Mouse (Mus musculus): ENCODE measurements at regions not wholly inside any gene's neighbourhood (a gene's known extent, or its start where the extent isn't known, plus 50 kb on each side); places are given as distances from the start of the nearest gene placed in this dataset.

DNA sequence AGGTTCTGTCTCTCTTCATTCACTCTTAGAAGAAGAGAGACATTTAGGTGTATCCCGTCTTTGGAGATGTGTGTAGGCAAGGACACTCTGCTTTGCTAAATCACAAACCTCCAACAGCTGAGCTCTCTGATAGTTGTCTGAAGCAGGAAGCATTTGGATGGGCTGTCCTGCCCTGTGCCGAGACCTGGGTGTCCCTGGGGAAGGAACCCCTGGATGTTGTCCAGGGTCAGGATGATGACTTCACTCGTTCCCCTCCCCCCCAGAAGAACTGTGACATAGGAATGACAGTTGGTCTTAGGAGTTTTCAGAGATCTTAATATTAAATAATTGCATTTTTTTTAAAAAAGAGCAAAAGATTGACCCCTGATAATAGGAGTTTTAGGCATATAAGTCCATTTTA lies 197.9 kb upstream of the Arid1b start:
- Histone ChIP-seq H3K4me3 (replicated peaks; ENCODE audit: extremely low read depth, low read depth, low read length) (no peak overlapping the region), H3K4me1 (ENCODE audit: control insufficient read depth, insufficient read depth, low read length) (no peaks in the 10 kb centered on the region)
- WGBS = 57% methylated on average over 3 of the region's 3 CpGs
- DNase-seq = no peak
- no peak for TF ChIP-seq CTCF (IDR thresholded peaks at IDR 0.05; ENCODE audit: insufficient read depth, low read length)
- no peak for TF ChIP-seq POLR2A (IDR thresholded peaks at IDR 0.05; ENCODE audit: borderline replicate concordance, extremely low read depth, low read depth, low read length)

DNA sequence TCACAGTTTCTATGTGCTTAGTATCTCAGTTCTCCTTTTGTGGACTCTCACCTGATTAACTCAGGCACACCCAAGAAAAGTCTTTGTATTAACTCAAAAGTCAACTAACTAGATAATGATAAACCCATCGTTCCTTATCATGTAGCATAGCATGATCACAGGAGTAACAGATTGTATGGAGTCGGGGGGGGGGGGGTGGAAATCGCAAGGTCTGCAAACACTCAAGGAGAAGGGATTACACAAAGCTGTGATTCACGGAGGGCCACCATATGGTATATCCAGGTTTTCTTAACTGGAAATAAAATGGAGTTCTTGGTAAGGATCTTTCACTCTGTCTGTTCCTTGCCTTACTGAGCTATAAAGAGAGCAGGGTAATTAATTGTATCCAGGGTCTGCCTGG lies 190.1 kb upstream of the Arid1b start:
- DNase-seq = no peak
- 70% methylated on average over 4 of the region's 4 CpGs for WGBS
- TF ChIP-seq CTCF (IDR thresholded peaks at IDR 0.05; ENCODE audit: insufficient read depth, low read length) (no peak), POLR2A (IDR thresholded peaks at IDR 0.05; ENCODE audit: borderline replicate concordance, extremely low read depth, low read depth, low read length) (no peak)
- Histone ChIP-seq H3K4me1 (ENCODE audit: control insufficient read depth, insufficient read depth, low read length) (no peaks in the 10 kb centered on the region), H3K4me3 (replicated peaks; ENCODE audit: extremely low read depth, low read depth, low read length) (no peak overlapping the region)

DNA sequence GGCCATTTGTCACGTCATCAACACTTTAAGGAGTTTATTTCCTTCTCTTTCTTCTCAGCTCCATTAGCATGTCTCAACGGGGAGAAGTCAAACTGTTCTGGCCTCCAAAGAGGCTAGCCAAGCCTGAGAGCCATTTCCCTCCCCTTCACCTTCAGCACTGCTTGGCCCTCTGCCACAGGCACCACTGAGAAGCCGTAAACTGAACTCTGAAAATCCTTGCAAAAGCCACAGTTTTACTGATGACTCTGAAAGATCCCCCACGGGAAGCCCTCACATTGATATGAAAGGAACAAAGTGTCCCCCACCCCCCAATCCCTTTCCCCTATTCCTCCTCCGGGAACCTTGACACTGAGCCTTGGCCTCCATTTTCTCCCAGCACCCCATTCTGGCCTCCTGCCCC lies 188.1 kb upstream of the Arid1b start:
- WGBS = 34% methylated on average over 5 of the region's 5 CpGs
- Histone ChIP-seq H3K4me3 (replicated peaks; ENCODE audit: extremely low read depth, low read depth, low read length) (no peak overlapping the region), H3K4me1 (ENCODE audit: control insufficient read depth, insufficient read depth, low read length) (no peaks in the 10 kb centered on the region)
- DNase-seq = no peak
- no peak for TF ChIP-seq POLR2A (IDR thresholded peaks at IDR 0.05; ENCODE audit: borderline replicate concordance, extremely low read depth, low read depth, low read length)
- no peak for TF ChIP-seq CTCF (IDR thresholded peaks at IDR 0.05; ENCODE audit: insufficient read depth, low read length)

DNA sequence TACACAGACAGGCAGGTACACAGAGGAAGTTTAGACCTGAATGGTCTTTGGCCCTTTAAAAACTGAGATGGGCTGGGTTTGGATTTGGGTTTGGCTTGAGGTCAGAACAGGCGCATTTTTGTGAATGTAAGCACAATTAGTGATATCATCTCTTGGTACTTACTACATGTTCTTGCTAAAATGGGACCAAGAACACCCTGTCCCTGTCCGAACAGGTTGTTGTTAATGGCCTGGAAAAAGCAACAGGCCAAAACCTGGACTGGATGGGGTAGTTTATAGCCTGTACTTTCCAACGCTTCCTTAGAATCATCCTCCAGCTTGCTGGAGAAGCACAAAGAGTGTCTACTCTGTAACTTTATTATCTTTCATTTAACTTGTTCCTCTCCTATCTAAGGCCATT lies 185.2 kb upstream of the Arid1b start:
- no peak for DNase-seq
- TF ChIP-seq CTCF (IDR thresholded peaks at IDR 0.05; ENCODE audit: insufficient read depth, low read length) (no peak), POLR2A (IDR thresholded peaks at IDR 0.05; ENCODE audit: borderline replicate concordance, extremely low read depth, low read depth, low read length) (no peak)
- Histone ChIP-seq H3K4me1 (ENCODE audit: control insufficient read depth, insufficient read depth, low read length) (no peaks in the 10 kb centered on the region), H3K4me3 (replicated peaks; ENCODE audit: extremely low read depth, low read depth, low read length) (no peak overlapping the region)
- 72% methylated on average over 3 of the region's 3 CpGs for WGBS

DNA sequence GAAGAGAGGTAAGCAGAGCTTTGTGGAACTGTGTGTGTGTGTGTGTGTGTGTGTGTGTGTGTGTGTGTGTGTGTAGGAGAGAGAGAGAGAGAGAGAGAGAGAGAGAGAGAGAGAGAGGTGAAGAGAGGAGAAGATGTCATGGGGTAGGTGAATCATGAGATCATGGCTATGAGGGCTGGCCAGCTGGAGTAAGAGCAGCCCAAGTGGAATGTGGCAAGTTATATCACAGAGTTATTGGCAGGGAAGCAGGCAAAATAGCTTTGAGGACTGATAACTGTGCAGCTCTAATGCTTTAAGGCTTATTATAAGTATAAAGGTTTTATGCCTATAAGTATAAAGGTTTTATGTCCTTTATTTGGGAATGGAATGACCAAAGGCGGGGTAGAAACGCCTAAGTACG lies 180.9 kb upstream of the Arid1b start:
- Histone ChIP-seq H3K4me3 (replicated peaks; ENCODE audit: extremely low read depth, low read depth, low read length) (no peak overlapping the region), H3K4me1 (ENCODE audit: control insufficient read depth, insufficient read depth, low read length) (no peaks in the 10 kb centered on the region)
- DNase-seq = no peak
- TF ChIP-seq POLR2A (IDR thresholded peaks at IDR 0.05; ENCODE audit: borderline replicate concordance, extremely low read depth, low read depth, low read length) (no peak), CTCF (IDR thresholded peaks at IDR 0.05; ENCODE audit: insufficient read depth, low read length) (no peak)
- WGBS = 75% methylated on average over 3 of the region's 3 CpGs

DNA sequence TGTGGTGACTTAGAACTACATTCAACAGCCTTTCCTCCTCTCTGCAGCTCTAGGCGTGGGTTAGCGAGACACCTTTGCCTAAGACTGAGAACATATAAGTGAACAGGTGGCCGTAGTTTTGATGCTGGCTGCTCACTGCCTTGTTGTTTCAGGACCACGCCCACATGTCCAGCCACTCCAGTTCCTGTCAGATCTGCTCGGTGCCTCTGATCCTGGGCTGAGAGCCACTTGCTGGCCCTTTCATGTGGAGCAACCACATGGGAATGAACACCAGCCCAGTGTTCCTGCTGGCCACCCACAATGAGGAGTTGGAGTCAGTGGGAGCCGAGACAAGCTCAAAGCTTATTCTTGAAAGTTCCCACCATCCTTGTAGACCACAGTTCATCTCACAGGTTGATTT lies 180.5 kb upstream of the Arid1b start:
- 55% methylated on average over 6 of the region's 6 CpGs for WGBS
- DNase-seq = no peak
- TF ChIP-seq POLR2A (IDR thresholded peaks at IDR 0.05; ENCODE audit: borderline replicate concordance, extremely low read depth, low read depth, low read length) (no peak), CTCF (IDR thresholded peaks at IDR 0.05; ENCODE audit: insufficient read depth, low read length) (no peak)

DNA sequence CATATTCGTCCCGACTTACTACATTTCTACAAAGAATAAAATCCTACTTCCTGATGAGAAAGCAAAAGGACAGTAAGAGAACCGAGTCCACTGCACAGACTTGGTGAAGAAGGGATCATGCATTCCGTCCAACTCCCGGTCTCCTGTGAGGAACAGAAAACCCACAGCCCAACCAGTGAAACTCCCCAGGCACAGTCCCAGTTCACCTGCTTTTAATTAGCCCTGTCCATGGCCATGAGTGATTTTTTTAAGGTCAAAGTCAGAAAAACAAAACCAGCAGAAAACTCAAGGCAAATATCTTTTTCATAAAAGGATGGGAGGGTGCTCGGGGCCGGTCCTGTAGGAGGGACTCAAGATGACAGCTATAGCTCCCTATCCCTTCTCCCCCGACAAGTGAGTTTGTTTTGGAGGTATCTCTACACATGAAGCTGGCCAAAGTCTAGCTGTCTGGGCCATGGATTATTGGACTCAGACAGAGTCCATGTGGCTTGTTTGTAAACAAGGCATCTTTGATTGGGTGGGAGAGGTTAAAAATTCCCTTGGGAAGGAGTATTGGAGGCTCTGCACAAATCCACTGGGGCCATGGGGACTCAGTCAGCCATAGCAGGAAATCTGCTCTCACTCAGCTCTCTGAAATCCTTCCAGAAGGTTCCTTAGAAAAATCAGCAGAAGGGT lies 168.8 kb upstream of the Arid1b start:
- H3K4me1 ChIP-seq (ENCODE audit: control insufficient read depth, insufficient read depth, low read length) = no peaks in the 10 kb centered on the region
- TF ChIP-seq POLR2A (IDR thresholded peaks at IDR 0.05; ENCODE audit: borderline replicate concordance, extremely low read depth, low read depth, low read length) = no peak
- TF ChIP-seq CTCF (IDR thresholded peaks at IDR 0.05; ENCODE audit: insufficient read depth, low read length) = no peak
- no peak overlapping the region for H3K4me3 ChIP-seq (replicated peaks; ENCODE audit: extremely low read depth, low read depth, low read length)
- no peak for DNase-seq
- WGBS = 70% methylated on average over 8 of the region's 8 CpGs

More for the DNA sequence above, 180.5 kb upstream of the Arid1b start:
- H3K4me3 ChIP-seq (replicated peaks; ENCODE audit: extremely low read depth, low read depth, low read length) = no peak overlapping the region
- no peaks in the 10 kb centered on the region for H3K4me1 ChIP-seq (ENCODE audit: control insufficient read depth, insufficient read depth, low read length)

DNA sequence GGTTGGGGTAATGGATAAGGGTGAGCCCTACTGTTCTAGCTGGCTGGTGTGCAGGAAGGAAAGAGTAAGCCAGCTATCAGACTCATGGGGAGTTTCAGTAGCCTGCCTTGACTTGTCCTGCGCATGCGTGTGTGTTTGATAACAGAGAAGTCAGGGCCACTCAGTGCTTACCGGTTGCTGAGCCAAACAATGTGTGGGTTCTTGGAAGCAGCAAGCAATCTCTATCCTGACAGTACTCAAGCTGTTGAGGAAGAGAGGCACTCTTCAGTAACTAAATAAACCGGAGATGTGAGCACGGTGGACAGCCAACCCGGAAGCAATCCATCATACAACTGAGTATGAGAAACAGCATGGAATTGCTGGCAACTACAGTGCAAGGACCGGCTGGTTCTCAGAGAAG lies 160.1 kb upstream of the Arid1b start:
- peak; percentile 9 for DNase-seq
- Histone ChIP-seq H3K4me1 (ENCODE audit: control insufficient read depth, insufficient read depth, low read length) (no peaks in the 10 kb centered on the region), H3K4me3 (replicated peaks; ENCODE audit: extremely low read depth, low read depth, low read length) (no peak overlapping the region)
- no peak for TF ChIP-seq POLR2A (IDR thresholded peaks at IDR 0.05; ENCODE audit: borderline replicate concordance, extremely low read depth, low read depth, low read length)
- TF ChIP-seq CTCF (IDR thresholded peaks at IDR 0.05; ENCODE audit: insufficient read depth, low read length) = no peak
- 42% methylated on average over 7 of the region's 7 CpGs for WGBS

DNA sequence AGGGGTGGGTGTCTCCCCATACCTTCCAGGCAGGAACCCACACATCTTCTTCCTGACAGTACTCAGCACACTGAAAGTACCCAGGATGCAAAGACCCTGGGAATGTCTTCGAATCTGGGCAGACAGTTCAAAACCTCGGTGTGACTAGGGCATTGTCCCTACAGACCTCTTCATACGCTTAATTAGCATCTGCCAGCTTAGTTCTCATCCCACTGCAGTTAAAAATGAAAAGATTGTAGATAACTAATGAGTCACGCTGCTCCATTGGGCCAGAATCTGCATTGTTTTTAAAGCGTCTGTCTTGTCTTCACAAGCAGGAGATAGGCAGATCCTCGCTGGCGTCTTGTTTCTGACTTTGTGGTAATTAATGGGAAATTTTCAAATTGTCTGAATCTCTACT lies 159.6 kb upstream of the Arid1b start:
- TF ChIP-seq CTCF (IDR thresholded peaks at IDR 0.05; ENCODE audit: insufficient read depth, low read length) (no peak), POLR2A (IDR thresholded peaks at IDR 0.05; ENCODE audit: borderline replicate concordance, extremely low read depth, low read depth, low read length) (no peak)
- no peaks in the 10 kb centered on the region for H3K4me1 ChIP-seq (ENCODE audit: control insufficient read depth, insufficient read depth, low read length)
- DNase-seq = no peak
- H3K4me3 ChIP-seq (replicated peaks; ENCODE audit: extremely low read depth, low read depth, low read length) = no peak overlapping the region
- 70% methylated on average over 7 of the region's 7 CpGs for WGBS

DNA sequence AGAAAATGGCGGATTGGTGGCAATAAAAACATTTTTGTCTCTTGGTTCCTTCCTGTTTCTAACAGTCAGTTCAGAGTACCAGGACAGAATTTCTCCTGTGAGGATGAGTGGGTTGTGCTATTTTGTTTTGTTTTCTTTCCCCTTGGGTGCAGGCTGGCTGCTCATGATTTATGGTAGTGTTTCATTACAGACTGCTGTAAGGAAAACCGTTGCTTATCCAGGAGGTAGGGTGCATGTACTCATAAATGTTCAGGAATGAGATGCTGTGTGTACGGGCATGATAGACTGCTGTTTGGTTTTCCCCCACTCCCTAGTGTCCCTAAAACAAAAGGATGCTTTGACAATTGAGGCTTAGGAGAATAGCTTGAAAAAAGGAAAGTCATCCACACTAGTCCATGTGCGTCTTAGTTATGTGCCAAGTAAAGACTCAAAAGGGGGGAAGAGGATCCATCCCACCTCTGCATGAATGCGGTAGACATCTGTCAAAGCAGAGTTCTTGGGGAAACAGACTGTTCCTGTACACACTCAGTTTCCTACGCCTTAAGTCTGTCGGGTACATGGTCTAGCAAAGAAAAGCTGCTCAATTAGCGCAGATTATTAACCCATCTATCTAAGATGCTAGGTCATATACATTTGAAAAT lies 158.9 kb upstream of the Arid1b start:
- TF ChIP-seq POLR2A (IDR thresholded peaks at IDR 0.05; ENCODE audit: borderline replicate concordance, extremely low read depth, low read depth, low read length) (no peak), CTCF (IDR thresholded peaks at IDR 0.05; ENCODE audit: insufficient read depth, low read length) (no peak)
- H3K4me1 ChIP-seq (ENCODE audit: control insufficient read depth, insufficient read depth, low read length) = no peaks in the 10 kb centered on the region
- no peak for DNase-seq
- no peak overlapping the region for H3K4me3 ChIP-seq (replicated peaks; ENCODE audit: extremely low read depth, low read depth, low read length)
- WGBS = 80% methylated on average over 8 of the region's 8 CpGs
